Mouse (Mus musculus) lung, postnatal 0 days (tissue): Measurements from ENCODE around the gene Fgl2. TPM values are rescaled to one million over a fixed set of nuclear protein-coding genes. Genes with fewer than 3 reads are reported as not detected.

Experiments
- ATAC-seq: fragments of 200-750 bp; cut with Nextera tagmentation; 2 replicates; pipeline ENCODE4 v1.8.0; 2017; ENCODE audit warnings: moderate library complexity
- DNase-seq: peaks from one replicate; pipeline ENCODE4 v3.0.0-alpha.2; 2016; ENCODE audit warnings: low spot score
- H3K27ac ChIP-seq: fragments of 300-500 bp; sonication (generic); 2 replicates; pipeline ENCODE4 v1.5.1; 2014; ENCODE audit warnings: antibody characterized with exemption, mild to moderate bottlenecking, low read length, mixed read lengths
- H3K27me3 ChIP-seq: fragments of 300-500 bp; sonication (generic); replicated peaks from 2 replicates; pipeline ENCODE4 v1.6.1; 2014; ENCODE audit warnings: low read length, mixed read lengths; ENCODE audit not compliant: insufficient read depth
- H3K36me3 ChIP-seq: fragments of 300-500 bp; sonication (generic); 2 replicates; pipeline ENCODE4 v1.6.1; 2014; ENCODE audit warnings: low read length, mixed read lengths; ENCODE audit not compliant: insufficient read depth
- H3K4me1 ChIP-seq: fragments of 300-500 bp; sonication (generic); 2 replicates; pipeline ENCODE4 v1.6.1; 2014; ENCODE audit warnings: antibody characterized with exemption, low read depth, low read length, mixed read lengths; ENCODE audit not compliant: insufficient read depth
- H3K4me2 ChIP-seq: fragments of 300-500 bp; sonication (generic); replicated peaks from 2 replicates; pipeline ENCODE4 v1.6.1; 2014; ENCODE audit warnings: low read depth, mild to moderate bottlenecking, low read length, moderate library complexity, mixed read lengths
- H3K4me3 ChIP-seq: fragments of 300-500 bp; sonication (generic); 2 replicates; pipeline ENCODE4 v1.5.1; 2014; ENCODE audit warnings: low read depth, low read length
- H3K9ac ChIP-seq: fragments of 300-500 bp; sonication (generic); replicated peaks from 2 replicates; pipeline ENCODE4 v1.6.1; 2014; ENCODE audit warnings: low read depth, mild to moderate bottlenecking
- H3K9me3 ChIP-seq: fragments of 300-500 bp; sonication (generic); 2 replicates; pipeline ENCODE4 v1.6.1; 2016; ENCODE audit warnings: low read length, mixed read lengths
- CTCF ChIP-seq: IDR thresholded peaks from 2 replicates; pipeline ENCODE4 v1.5.1; 2016; ENCODE audit warnings: antibody characterized with exemption, mild to moderate bottlenecking
- EP300 ChIP-seq: IDR thresholded peaks from 2 replicates; pipeline ENCODE4 v1.6.1; 2016; ENCODE audit warnings: antibody characterized with exemption, mild to moderate bottlenecking, control low read depth
- WGBS: fragments of 180-500 bp; shearing (Covaris S2); extraction: QIAGEN DNeasy Blood & Tissue Kit; methylation state at CpG from one replicate; pipeline ENCODE4 v1.1.7; 2014; 5-methylcytosine and 5-hydroxymethylcytosine counted together
- polyA plus RNA-seq: library from polyadenylated mRNA; unstranded; fragments of >200 nt; fragmentation: Nextera tagmentation; extraction: Ambion mirVana; gene quantifications from 2 replicates; pipeline ENCODE4 v1.2.1, GENCODE M21; 2015

Fgl2 gene
- polyA plus RNA-seq, 1 experiment from 2014 or later: 8.7 TPM

GRCm38 (mm10) chr5:21348366-21348765 lies 24.1 kb upstream of the Fgl2 start:
- ATAC-seq: no peak
- Histone ChIP-seq H3K36me3 (no peaks in the 10 kb centered on the region), H3K4me2 (no peak overlapping the region), H3K9me3 (no peaks in the 10 kb centered on the region), H3K4me3 (no peak overlapping the region), H3K9ac (no peak overlapping the region), H3K27me3 (no peaks in the 10 kb centered on the region), H3K4me1 (no peaks in the 10 kb centered on the region), H3K27ac (no peak overlapping the region)
- TF ChIP-seq EP300 (no peak), CTCF (no peak)
- DNase-seq: no peak
- WGBS: 83% methylated on average over 7 of the region's 7 CpGs

- Histone ChIP-seq H3K27ac (no peak overlapping the region), H3K4me1 (no peaks in the 10 kb centered on the region), H3K9ac (no peak overlapping the region), H3K36me3 (no peaks in the 10 kb centered on the region), H3K27me3 (no peaks in the 10 kb centered on the region), H3K4me3 (no peak overlapping the region), H3K4me2 (no peak overlapping the region), H3K9me3 (no peaks in the 10 kb centered on the region)
- TF ChIP-seq CTCF (no peak), EP300 (no peak)
- ATAC-seq (no peak), DNase-seq (no peak)
Observed at GRCm38 (mm10) chr5:21351678-21352077, 20.8 kb upstream of the Fgl2 start.

GRCm38 (mm10) chr5:21358648-21359047 lies 13.8 kb upstream of the Fgl2 start:
- 72% methylated on average over 3 of the region's 3 CpGs for WGBS

GRCm38 (mm10) chr5:21363343-21363742 lies 9.1 kb upstream of the Fgl2 start:
- WGBS: 55% methylated on average over 3 of the region's 3 CpGs
- Histone ChIP-seq H3K36me3 (no peaks in the 10 kb centered on the region), H3K4me3 (no peak overlapping the region), H3K4me2 (no peak overlapping the region), H3K9ac (no peak overlapping the region), H3K9me3 (no peaks in the 10 kb centered on the region), H3K27me3 (no peaks in the 10 kb centered on the region), H3K27ac (no peak overlapping the region), H3K4me1 (no peaks in the 10 kb centered on the region)
- TF ChIP-seq CTCF: no peak
- no peak for TF ChIP-seq EP300
- DNase-seq: no peak
- no peak for ATAC-seq

More at GRCm38 (mm10) chr5:21358648-21359047, 13.8 kb upstream of the Fgl2 start:
- no peak for TF ChIP-seq CTCF
- no peak for TF ChIP-seq EP300
- H3K36me3 ChIP-seq: no peaks in the 10 kb centered on the region
- H3K27me3 ChIP-seq: no peaks in the 10 kb centered on the region
- H3K4me3 ChIP-seq: no peak overlapping the region
- H3K9me3 ChIP-seq: no peaks in the 10 kb centered on the region
- DNase-seq (no peak), ATAC-seq (no peak)
- no peak overlapping the region for H3K9ac ChIP-seq
- no peak overlapping the region for H3K27ac ChIP-seq
- no peaks in the 10 kb centered on the region for H3K4me1 ChIP-seq
- no peak overlapping the region for H3K4me2 ChIP-seq

GRCm38 (mm10) chr5:21366338-21367053 lies 5.9 kb upstream of the Fgl2 start:
- H3K4me3 ChIP-seq: no peak overlapping the region
- H3K27ac ChIP-seq: no peak overlapping the region
- H3K9me3 ChIP-seq: no peaks in the 10 kb centered on the region
- no peaks in the 10 kb centered on the region for H3K36me3 ChIP-seq
- TF ChIP-seq EP300: no peak
- TF ChIP-seq CTCF: no peak
- WGBS: 46% methylated on average over 4 of the region's 4 CpGs
- H3K9ac ChIP-seq: no peak overlapping the region
- no peaks in the 10 kb centered on the region for H3K27me3 ChIP-seq
- no peak overlapping the region for H3K4me2 ChIP-seq
- H3K4me1 ChIP-seq: no peaks in the 10 kb centered on the region
- DNase-seq (no peak), ATAC-seq (no peak)

- ATAC-seq: no peak
- Histone ChIP-seq H3K27me3 (no peaks in the 10 kb centered on the region), H3K27ac (no peak overlapping the region), H3K9ac (no peak overlapping the region), H3K4me1 (no peaks in the 10 kb centered on the region), H3K9me3 (no peaks in the 10 kb centered on the region), H3K36me3 (no peaks in the 10 kb centered on the region), H3K4me3 (no peak overlapping the region), H3K4me2 (no peak overlapping the region)
- TF ChIP-seq CTCF (no peak), EP300 (no peak)
- 35% methylated on average over 2 of the region's 2 CpGs for WGBS
- DNase-seq: no peak
Observed at GRCm38 (mm10) chr5:21367514-21367913, 4.9 kb upstream of the Fgl2 start.
